Mouse (Mus musculus) E14TG2a.4 (cell line): ENCODE measurements at regions not wholly inside any gene's neighbourhood (a gene's known extent, or its start where the extent isn't known, plus 50 kb on each side); places are given as distances from the start of the nearest gene placed in this dataset.

ENCODE experiments used
- CTCF ChIP-seq: conservative IDR thresholded peaks from 2 replicates; pipeline ENCODE4 v1.5.1; 2014; ENCODE audit warnings: low read length
- NANOG ChIP-seq: IDR thresholded peaks from 2 replicates; pipeline ENCODE4 v1.6.1; 2014; ENCODE audit warnings: borderline replicate concordance, low read length, mixed read lengths
- POU5F1 ChIP-seq: IDR thresholded peaks from 2 replicates; pipeline ENCODE4 v1.6.1; 2014; ENCODE audit warnings: low read length, borderline replicate concordance

GRCm38 (mm10) chr19:60124638-60125037, 101.9 kb downstream of the Fam204a start:
- TF ChIP-seq CTCF = no peak
- no peak for TF ChIP-seq POU5F1
- no peak for TF ChIP-seq NANOG
